Comparison of ENCODE assay signal across 8 mouse cellular contexts in the genomic region with DNA sequence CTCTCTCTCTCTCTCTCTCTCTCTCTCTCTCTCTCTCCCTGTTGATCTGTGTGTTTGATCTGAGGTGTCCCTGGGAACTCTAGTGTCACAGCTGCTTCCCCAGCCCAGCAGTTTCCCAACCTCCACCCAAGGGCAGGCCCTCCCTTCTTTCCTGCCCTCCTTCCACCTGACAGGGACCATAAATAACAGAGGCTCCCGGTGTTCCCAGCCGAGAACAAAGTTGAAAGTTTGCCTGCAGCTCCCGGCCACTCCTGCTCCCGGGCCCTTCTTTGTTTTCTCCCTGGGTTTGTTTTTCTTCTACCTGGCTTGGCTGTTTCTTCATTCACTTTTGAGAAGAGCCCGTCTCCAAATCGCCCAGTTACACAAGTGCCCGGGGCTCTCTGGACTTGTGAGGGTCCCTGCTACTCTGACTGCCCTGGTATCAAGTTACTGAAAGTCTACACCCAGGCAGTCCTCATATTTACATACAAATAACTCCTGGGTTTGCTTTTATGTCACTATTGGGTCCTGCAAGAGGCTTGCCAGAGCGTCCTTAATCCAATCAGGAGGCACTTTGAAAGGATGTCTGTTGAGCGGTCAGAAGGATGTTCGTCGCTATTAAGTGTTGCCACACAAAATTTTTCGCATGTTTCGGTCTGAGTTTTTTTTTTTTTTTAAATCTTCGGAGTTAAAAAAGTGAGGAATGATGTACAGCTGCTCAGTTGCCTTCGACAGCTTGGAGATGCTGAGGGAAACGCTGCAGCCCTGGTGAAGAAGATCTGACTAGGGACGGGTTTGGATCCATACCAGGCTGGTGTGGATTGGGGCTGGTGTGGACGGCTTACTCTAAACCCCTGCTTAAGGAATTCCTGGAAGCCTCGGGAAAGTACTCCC.
DNase-seq lines count a peak whose midpoint lies in the region; ATAC-seq and TF ChIP-seq lines count a peak whose summit lies in the region.

No protein-coding gene starts in this region.

- WGBS in embryonic facial prominence, embryonic 13.5 days = under 1% methylated on average over 19 of the region's 19 CpGs
- WGBS in heart, postnatal 0 days = 1% methylated on average over 19 of the region's 19 CpGs
- WGBS in midbrain, embryonic 13.5 days = 1% methylated on average over 19 of the region's 19 CpGs

- H3K27me3 ChIP-seq in embryonic facial prominence, embryonic 13.5 days = peaks cover 4% of the 10 kb centered on the region; the same call in 1 of the 2 replicates
- no peaks in the 10 kb centered on the region for H3K27me3 ChIP-seq in heart, postnatal 0 days (ENCODE audit: control insufficient read depth, insufficient read depth, low read length)
- no peaks in the 10 kb centered on the region for H3K27me3 ChIP-seq in midbrain, embryonic 13.5 days

- DNase-seq in Muller cell, postnatal 12 days (ENCODE audit: inconsistent ontology term) = peak; percentile 35
- DNase-seq in heart, postnatal 0 days (ENCODE audit: low spot score) = peak; percentile 75
- DNase-seq in kidney, postnatal 14 days = peak; percentile 78
- no peak for DNase-seq in spleen, postnatal 36 days (ENCODE audit: low spot score in 2 of 2)
- no peak for DNase-seq in cerebellum, adult 11-12 months
- no peak for DNase-seq in natural killer cell, adult 2 months (ENCODE audit: low spot score in 2 of 2)

- ATAC-seq in embryonic facial prominence, embryonic 13.5 days (ENCODE audit: insufficient number of reproducible peaks, insufficient read depth, low FRiP score, low TSS enrichment, low read depth) = peak; percentile 65; the same call in 1 of the 2 replicates
- ATAC-seq in heart, postnatal 0 days (ENCODE audit: insufficient read depth, low read depth) = peak; percentile 89
- peak; percentile 64; the same call in 1 of the 2 replicates for ATAC-seq in midbrain, embryonic 13.5 days

- peak overlapping the region; percentile 84 for H3K27ac ChIP-seq in embryonic facial prominence, embryonic 13.5 days
- H3K27ac ChIP-seq in heart, postnatal 0 days (ENCODE audit: low read depth) = peak overlapping the region; percentile 84
- 0 out of 2 replicates have a peak overlapping the region, but pooled peaks have one; percentile 41 for H3K27ac ChIP-seq in midbrain, embryonic 13.5 days

- no peaks in the 10 kb centered on the region for H3K9me3 ChIP-seq in embryonic facial prominence, embryonic 13.5 days
- no peaks in the 10 kb centered on the region for H3K9me3 ChIP-seq in heart, postnatal 0 days (replicated peaks; ENCODE audit: control insufficient read depth, low read length)
- no peaks in the 10 kb centered on the region; the same call in 1 of the 2 replicates for H3K9me3 ChIP-seq in midbrain, embryonic 13.5 days

- H3K36me3 ChIP-seq in embryonic facial prominence, embryonic 13.5 days = no peaks in the 10 kb centered on the region
- H3K36me3 ChIP-seq in heart, postnatal 0 days (replicated peaks; ENCODE audit: control insufficient read depth, insufficient read depth, low read length) = 0 out of 2 replicates have a peak, but pooled peaks cover 4% of the 10 kb centered on the region
- H3K36me3 ChIP-seq in midbrain, embryonic 13.5 days = peaks cover 2% of the 10 kb centered on the region

- peak overlapping the region; percentile 30 for H3K4me3 ChIP-seq in embryonic facial prominence, embryonic 13.5 days
- peak overlapping the region; percentile 38 for H3K4me3 ChIP-seq in heart, postnatal 0 days (ENCODE audit: low read depth, low read length)
- peak overlapping the region; percentile 23 for H3K4me3 ChIP-seq in midbrain, embryonic 13.5 days (replicated peaks)

- H3K4me2 ChIP-seq in embryonic facial prominence, embryonic 13.5 days = peak overlapping the region; percentile 58
- peak overlapping the region; percentile 70 for H3K4me2 ChIP-seq in heart, postnatal 0 days (ENCODE audit: low read depth, low read length)
- peak overlapping the region; percentile 49 for H3K4me2 ChIP-seq in midbrain, embryonic 13.5 days (replicated peaks)

- no peak overlapping the region for H3K9ac ChIP-seq in embryonic facial prominence, embryonic 13.5 days
- H3K9ac ChIP-seq in heart, postnatal 0 days (replicated peaks; ENCODE audit: low read depth, low read length) = peak overlapping the region; percentile 41
- H3K9ac ChIP-seq in midbrain, embryonic 13.5 days (replicated peaks) = 0 out of 2 replicates have a peak overlapping the region, but pooled peaks have one; percentile 11

- no peak for TF ChIP-seq CTCF in heart, postnatal 0 days (IDR thresholded peaks at IDR 0.05; ENCODE audit: low read depth)

- H3K4me1 ChIP-seq in embryonic facial prominence, embryonic 13.5 days = peaks cover 41% of the 10 kb centered on the region
- peaks cover 26% of the 10 kb centered on the region for H3K4me1 ChIP-seq in heart, postnatal 0 days (ENCODE audit: control insufficient read depth, insufficient read depth)
- peaks cover 36% of the 10 kb centered on the region for H3K4me1 ChIP-seq in midbrain, embryonic 13.5 days (replicated peaks)

- no peak for TF ChIP-seq EP300 in heart, postnatal 0 days (IDR thresholded peaks at IDR 0.05; ENCODE audit: low read depth)

Comparison
In these comparisons a context has a peak if more than half of its experiments do, and no peak if none do; other contexts are left out.
1. DNase-seq: peak in Muller cell, postnatal 12 days (single experiment), heart, postnatal 0 days (single experiment) and kidney, postnatal 14 days (single experiment); none in spleen, postnatal 36 days (0 of 2), cerebellum, adult 11-12 months (single experiment) and natural killer cell, adult 2 months (0 of 2).
2. Peak in every context shown above with its lines, with median percentiles within 50 percentile points of each other: ATAC-seq, H3K27ac ChIP-seq, H3K4me2 ChIP-seq and H3K4me3 ChIP-seq.